Mouse (Mus musculus) right cerebral cortex, postnatal 14 days (tissue): ENCODE measurements around the gene Cdc26.

Experiments
- DNase-seq: peaks from one replicate; pipeline ENCODE4 v3.0.0; 2022

Cdc26 gene

GRCm38 (mm10) chr4:62408601-62409282 is at the start of gene Cdc26, which contains the start of gene Prpf4:
Cdc26 (minus strand) TSS chr4:62408642.
Prpf4 (plus strand) TSS chr4:62408797.
- DNase-seq: peak; percentile 97

GRCm38 (mm10) chr4:62454995-62455394 is 46.6 kb upstream of the Cdc26 start:
- DNase-seq: peak; percentile 35

- DNase-seq: no peak
Measured at GRCm38 (mm10) chr4:62440986-62441385, 32.5 kb upstream of the Cdc26 start.

DNA sequence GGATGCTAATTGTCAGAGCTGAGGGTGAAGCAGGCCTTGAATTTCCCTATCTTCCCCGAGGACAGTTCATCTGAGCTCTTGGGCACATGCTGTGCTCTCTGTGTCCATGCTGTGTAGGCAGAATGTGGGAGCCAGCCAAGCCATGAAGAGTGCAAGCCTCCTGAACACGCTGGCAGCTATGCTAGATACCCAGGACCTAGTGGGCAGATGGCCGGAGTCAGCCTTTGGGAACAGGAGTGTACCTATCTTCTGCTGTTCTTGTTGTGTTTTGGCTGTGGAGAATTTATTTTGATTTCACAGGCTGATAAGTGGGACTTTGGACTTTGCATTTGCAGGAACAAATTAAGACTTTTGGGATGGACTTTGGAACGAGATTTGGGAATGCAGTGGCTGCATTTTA is 32.1 kb upstream of the Cdc26 start:
- DNase-seq: no peak

- no peak for DNase-seq
Measured at GRCm38 (mm10) chr4:62439793-62440192, 31.4 kb upstream of the Cdc26 start.

- no peak for DNase-seq
Measured at GRCm38 (mm10) chr4:62437871-62438270, 29.4 kb upstream of the Cdc26 start.

- no peak for DNase-seq
Measured at GRCm38 (mm10) chr4:62437256-62437778, 28.9 kb upstream of the Cdc26 start.

GRCm38 (mm10) chr4:62435081-62435480 is 26.6 kb upstream of the Cdc26 start, which contains the start of gene Rnf183:
Rnf183 (minus strand) TSS chr4:62435252.
- no peak for DNase-seq

DNA sequence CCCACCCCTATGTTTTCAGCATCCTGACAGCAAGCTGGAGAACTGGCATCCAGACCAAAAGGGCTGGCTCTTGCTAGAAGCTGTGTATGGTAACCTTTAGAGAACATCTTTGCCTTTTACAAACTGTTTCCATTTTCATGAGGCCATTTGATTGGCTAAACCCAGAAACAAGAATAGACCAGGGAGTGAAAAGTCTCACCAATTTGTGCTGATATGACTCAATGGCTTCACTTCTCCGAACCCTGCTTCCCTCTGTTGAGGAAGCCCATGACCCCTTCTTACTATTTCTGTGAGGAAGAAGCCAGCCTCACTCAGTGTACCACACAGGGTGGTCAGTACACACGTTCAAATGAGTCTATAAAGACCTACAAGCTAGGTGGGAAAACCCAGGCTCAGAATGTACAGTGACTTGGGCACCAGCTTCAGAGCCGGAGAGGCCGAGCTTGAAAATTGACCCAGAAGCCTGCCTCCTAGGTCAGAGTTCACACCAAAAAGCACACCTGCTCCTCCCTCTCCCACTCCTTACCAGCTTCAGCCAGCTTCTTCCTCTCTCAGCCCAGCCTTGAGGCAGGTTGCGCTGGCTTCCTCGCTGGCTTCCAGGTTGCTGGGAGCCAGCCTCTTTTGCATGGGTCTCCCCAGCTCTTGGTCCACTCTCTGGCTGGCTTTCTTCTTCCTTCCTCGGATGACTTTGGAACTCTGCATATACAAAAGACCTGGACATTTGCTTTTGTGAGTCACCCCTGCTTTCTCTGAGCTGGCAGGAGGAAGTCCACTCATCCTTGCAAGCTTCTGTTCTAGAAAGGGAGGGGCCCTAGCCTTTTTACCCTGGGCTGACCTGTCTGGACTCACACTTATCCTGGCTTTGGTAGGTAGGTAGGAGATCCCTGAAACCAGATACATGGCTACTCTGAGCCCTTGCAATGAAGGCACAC is 25.8 kb upstream of the Cdc26 start:
- DNase-seq: no peak

DNA sequence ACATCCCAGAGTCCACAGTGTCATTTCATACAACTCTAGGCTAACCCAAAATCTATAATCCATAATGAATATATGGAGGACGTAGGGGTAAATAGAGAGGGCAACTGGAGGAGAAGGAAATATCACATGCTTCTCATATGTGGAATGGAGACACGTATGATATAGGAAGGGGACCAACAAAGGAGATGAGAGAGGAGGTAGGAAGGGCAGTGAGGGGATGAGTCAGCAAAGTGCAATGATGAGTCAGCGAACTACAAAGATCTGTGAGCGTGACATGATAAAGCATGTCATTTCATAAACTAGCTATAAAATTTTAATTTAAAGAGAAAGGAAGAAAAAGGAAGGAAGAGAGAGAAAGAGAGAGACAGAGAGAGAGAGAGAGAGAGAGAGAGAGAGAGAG is 23.1 kb upstream of the Cdc26 start:
- DNase-seq: no peak

GRCm38 (mm10) chr4:62430678-62431077 is 22.2 kb upstream of the Cdc26 start:
- no peak for DNase-seq

DNA sequence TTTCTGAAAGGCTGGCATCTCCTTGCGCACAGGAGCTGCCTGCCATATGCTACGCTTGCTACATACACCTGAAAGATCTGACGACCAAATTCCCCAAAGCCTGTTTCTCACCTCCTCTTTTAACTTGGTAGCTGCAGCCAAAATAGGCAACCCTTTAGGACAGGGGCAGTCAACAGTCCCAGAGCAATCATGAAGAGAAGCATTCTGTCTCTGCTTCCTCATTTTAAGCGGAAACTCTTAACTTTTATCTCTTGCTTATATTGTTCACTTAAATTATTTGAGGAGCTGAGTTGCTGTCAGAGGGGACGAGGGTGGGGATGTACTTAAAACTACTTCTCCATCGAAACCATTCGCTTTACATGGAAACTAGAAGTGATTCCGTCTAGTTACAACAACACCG is 21.2 kb upstream of the Cdc26 start:
- no peak for DNase-seq

GRCm38 (mm10) chr4:62427978-62428758 is 19.7 kb upstream of the Cdc26 start:
- DNase-seq: no peak

GRCm38 (mm10) chr4:62425891-62426290 is 17.4 kb upstream of the Cdc26 start:
- no peak for DNase-seq

DNA sequence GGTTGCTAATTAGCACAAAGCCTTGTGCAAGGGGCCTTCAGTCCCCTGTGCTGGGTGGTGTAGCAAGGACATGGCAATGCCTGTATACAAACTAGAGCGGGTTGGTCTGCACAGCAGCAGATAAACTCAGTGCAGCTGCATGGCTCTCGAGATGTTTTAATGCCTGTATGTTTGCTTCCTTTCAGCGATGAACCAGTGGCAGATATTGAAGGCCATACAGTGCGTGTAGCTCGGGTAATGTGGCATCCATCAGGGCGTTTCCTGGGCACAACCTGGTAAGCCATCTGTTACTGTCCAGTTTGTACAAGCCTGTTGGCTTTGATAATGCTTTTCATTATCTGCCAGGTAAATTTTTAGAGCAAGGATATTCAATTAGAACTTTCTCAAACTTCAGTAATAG is 10.6 kb upstream of the Cdc26 start:
- DNase-seq: no peak

DNA sequence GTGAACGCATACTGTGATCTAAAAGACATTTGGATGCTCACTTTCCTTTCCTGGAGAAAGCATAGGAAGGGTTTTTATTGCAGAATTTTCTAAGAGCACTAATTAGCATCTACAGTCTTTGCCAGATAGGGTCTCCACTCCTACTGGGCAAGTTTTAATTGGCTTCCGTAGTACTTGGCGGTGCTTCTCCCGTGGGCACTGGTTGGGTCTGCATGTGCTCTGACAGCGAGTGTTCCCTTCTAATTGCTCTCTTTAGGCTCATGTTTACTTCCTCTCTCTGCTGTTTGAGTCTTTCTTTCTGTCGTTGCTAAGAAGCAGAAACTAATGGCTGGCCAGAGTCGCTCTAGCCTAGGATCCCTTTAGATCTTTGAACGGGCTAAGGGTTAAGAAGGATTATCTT is 10.0 kb upstream of the Cdc26 start:
- DNase-seq: no peak

GRCm38 (mm10) chr4:62411606-62412005 is 3.2 kb upstream of the Cdc26 start:
- DNase-seq: no peak

- DNase-seq: no peak
Measured at GRCm38 (mm10) chr4:62410325-62410724, 1.9 kb upstream of the Cdc26 start.

GRCm38 (mm10) chr4:62409615-62410014 is 1.2 kb upstream of the Cdc26 start:
- no peak for DNase-seq

- peak; percentile 42 for DNase-seq
Measured at GRCm38 (mm10) chr4:62407730-62408582, 486 bp downstream of the Cdc26 start.

DNA sequence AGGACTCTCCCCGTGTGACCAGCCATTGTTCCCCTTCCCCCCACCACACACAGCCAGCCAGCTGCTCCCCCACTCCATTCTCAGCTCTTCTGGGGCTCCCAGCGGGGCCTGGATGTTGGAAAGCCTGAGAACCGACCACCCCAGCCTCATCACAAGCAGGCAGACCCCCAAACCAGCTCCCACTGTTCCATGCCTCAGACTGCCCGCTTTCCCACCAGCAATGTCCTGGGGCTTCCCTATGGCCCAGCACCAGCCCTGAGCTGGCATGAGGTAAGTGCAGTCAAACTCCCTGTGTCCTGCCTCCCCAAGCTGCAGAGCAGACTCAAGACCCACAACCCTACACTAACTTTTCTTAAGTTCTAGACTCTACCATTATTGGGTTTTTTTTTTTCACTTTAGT is 2.3 kb downstream of the Cdc26 start:
- DNase-seq: no peak

- no peak for DNase-seq
Measured at GRCm38 (mm10) chr4:62398956-62399355, 9.5 kb downstream of the Cdc26 start.
